Mouse (Mus musculus): Measurements from ENCODE around the gene Nt5c2. TPM values are rescaled to one million over a fixed set of nuclear protein-coding genes. Genes with fewer than 3 reads are reported as not detected.
A peak's percentile ranks its signal among the peaks of the same experiment; 100 is the strongest.

Nt5c2 gene
- 148 TPM in 2 replicates for total RNA-seq (2014; fragmentation: Nextera tagmentation)
- total RNA-seq (2017) = 136 and 158 TPM in 2 replicates
- 7.2 and 17.0 TPM in 2 replicates for polyA plus RNA-seq (2012)

GRCm38 (mm10) chr19:47014447-47015381 lies at the start of gene Nt5c2, which contains the start of gene Ina:
Gene Nt5c2, minus strand, starts transcription at chr19:47015153.
Gene Ina, plus strand, starts transcription at chr19:47014698.
- peak within 1 kb of the TSS; percentile 45 for H3K4me3 ChIP-seq (ENCODE audit: low read depth, low read length)
- no peaks in the 10 kb centered on the region for H3K36me3 ChIP-seq (replicated peaks)
- peaks cover 22% of the 10 kb centered on the region for H3K9me3 ChIP-seq (replicated peaks)
- H3K27me3 ChIP-seq (ENCODE audit: insufficient read depth, low read length) = peaks cover 11% of the 10 kb centered on the region
- DNase-seq (ENCODE audit: low spot score) = no peak
- no peak for ATAC-seq (ENCODE audit: extremely low read depth, insufficient number of reproducible peaks, low FRiP score, poor library complexity, severe bottlenecking)
- H3K4me1 ChIP-seq (ENCODE audit: insufficient read depth, low read depth, low read length) = no peaks in the 10 kb centered on the region
- TF ChIP-seq TAL1 (conservative IDR thresholded peaks at IDR 0.05; ENCODE audit: low read depth, low read length) (no peak), POLR2AphosphoS5 (IDR thresholded peaks at IDR 0.05; ENCODE audit: insufficient replicate concordance, low read depth, low read length) (no peak), CTCF (IDR thresholded peaks at IDR 0.05; ENCODE audit: low read depth, low read length) (no peak), GATA2 (IDR thresholded peaks at IDR 0.05; ENCODE audit: borderline replicate concordance, low read depth, low read length) (no peak), GATA1 (IDR thresholded peaks at IDR 0.05; ENCODE audit: borderline replicate concordance, low read length) (no peak)

GRCm38 (mm10) chr19:47057684-47058083 lies 42.7 kb upstream of the Nt5c2 start:
- DNase-seq (ENCODE audit: low spot score) (no peak), ATAC-seq (ENCODE audit: extremely low read depth, insufficient number of reproducible peaks, low FRiP score, poor library complexity, severe bottlenecking) (no peak)
- TF ChIP-seq CTCF (IDR thresholded peaks at IDR 0.05; ENCODE audit: low read depth, low read length) (no peak), TAL1 (conservative IDR thresholded peaks at IDR 0.05; ENCODE audit: low read depth, low read length) (no peak), GATA1 (IDR thresholded peaks at IDR 0.05; ENCODE audit: borderline replicate concordance, low read length) (no peak), POLR2AphosphoS5 (IDR thresholded peaks at IDR 0.05; ENCODE audit: insufficient replicate concordance, low read depth, low read length) (no peak), GATA2 (IDR thresholded peaks at IDR 0.05; ENCODE audit: borderline replicate concordance, low read depth, low read length) (no peak)
- Histone ChIP-seq H3K36me3 (replicated peaks) (no peaks in the 10 kb centered on the region), H3K4me1 (ENCODE audit: insufficient read depth, low read depth, low read length) (no peaks in the 10 kb centered on the region), H3K4me3 (ENCODE audit: low read depth, low read length) (no peak overlapping the region), H3K9me3 (replicated peaks) (no peaks in the 10 kb centered on the region), H3K27me3 (ENCODE audit: insufficient read depth, low read length) (peaks cover 7% of the 10 kb centered on the region)

GRCm38 (mm10) chr19:47053471-47053870 lies 38.5 kb upstream of the Nt5c2 start:
- Histone ChIP-seq H3K36me3 (replicated peaks) (peaks cover 6% of the 10 kb centered on the region), H3K27me3 (ENCODE audit: insufficient read depth, low read length) (peaks cover 7% of the 10 kb centered on the region), H3K4me3 (ENCODE audit: low read depth, low read length) (no peak overlapping the region), H3K9me3 (replicated peaks) (no peaks in the 10 kb centered on the region), H3K4me1 (ENCODE audit: insufficient read depth, low read depth, low read length) (peaks cover 27% of the 10 kb centered on the region)
- ATAC-seq (ENCODE audit: extremely low read depth, insufficient number of reproducible peaks, low FRiP score, poor library complexity, severe bottlenecking) (no peak), DNase-seq (ENCODE audit: low spot score) (no peak)
- TF ChIP-seq GATA2 (IDR thresholded peaks at IDR 0.05; ENCODE audit: borderline replicate concordance, low read depth, low read length) (no peak), GATA1 (IDR thresholded peaks at IDR 0.05; ENCODE audit: borderline replicate concordance, low read length) (no peak)

GRCm38 (mm10) chr19:47052927-47053326 lies 38.0 kb upstream of the Nt5c2 start:
- TF ChIP-seq GATA2 (IDR thresholded peaks at IDR 0.05; ENCODE audit: borderline replicate concordance, low read depth, low read length) = no peak
- TF ChIP-seq POLR2AphosphoS5 (IDR thresholded peaks at IDR 0.05; ENCODE audit: insufficient replicate concordance, low read depth, low read length) = no peak
- ATAC-seq (ENCODE audit: extremely low read depth, insufficient number of reproducible peaks, low FRiP score, poor library complexity, severe bottlenecking) (no peak), DNase-seq (ENCODE audit: low spot score) (no peak)
- no peaks in the 10 kb centered on the region for H3K9me3 ChIP-seq (replicated peaks)
- H3K27me3 ChIP-seq (ENCODE audit: insufficient read depth, low read length) = peaks cover 7% of the 10 kb centered on the region
- H3K36me3 ChIP-seq (replicated peaks) = peaks cover 11% of the 10 kb centered on the region
- H3K4me3 ChIP-seq (ENCODE audit: low read depth, low read length) = no peak overlapping the region
- H3K4me1 ChIP-seq (ENCODE audit: insufficient read depth, low read depth, low read length) = peaks cover 31% of the 10 kb centered on the region

- Histone ChIP-seq H3K4me1 (ENCODE audit: insufficient read depth, low read depth, low read length) (peaks cover 35% of the 10 kb centered on the region), H3K4me3 (ENCODE audit: low read depth, low read length) (peak within 1 kb of the TSS; percentile 84), H3K36me3 (replicated peaks) (peaks cover 34% of the 10 kb centered on the region), H3K27me3 (ENCODE audit: insufficient read depth, low read length) (peaks cover 7% of the 10 kb centered on the region), H3K9me3 (replicated peaks) (no peaks in the 10 kb centered on the region)
- ATAC-seq (ENCODE audit: extremely low read depth, insufficient number of reproducible peaks, low FRiP score, poor library complexity, severe bottlenecking) = peak; percentile 48; the same call in 1 of the 2 replicates
- DNase-seq (ENCODE audit: low spot score) = peak; percentile 84
- TF ChIP-seq CTCF (IDR thresholded peaks at IDR 0.05; ENCODE audit: low read depth, low read length) = no peak
- TF ChIP-seq POLR2AphosphoS5 (IDR thresholded peaks at IDR 0.05; ENCODE audit: insufficient replicate concordance, low read depth, low read length) = no peak
- no peak for TF ChIP-seq GATA2 (IDR thresholded peaks at IDR 0.05; ENCODE audit: borderline replicate concordance, low read depth, low read length)
- TF ChIP-seq TAL1 (conservative IDR thresholded peaks at IDR 0.05; ENCODE audit: low read depth, low read length) = no peak
- no peak for TF ChIP-seq GATA1 (IDR thresholded peaks at IDR 0.05; ENCODE audit: borderline replicate concordance, low read length)
These were observed 35.5 kb upstream of the Nt5c2 start, which contains the start of gene Pcgf6 for GRCm38 (mm10) chr19:47050271-47051032. Gene Pcgf6, minus strand, starts transcription at chr19:47050906.

GRCm38 (mm10) chr19:47049840-47050239 lies 34.9 kb upstream of the Nt5c2 start:
- H3K4me3 ChIP-seq (ENCODE audit: low read depth, low read length) = peak overlapping the region; percentile 84
- peaks cover 35% of the 10 kb centered on the region for H3K4me1 ChIP-seq (ENCODE audit: insufficient read depth, low read depth, low read length)
- ATAC-seq (ENCODE audit: extremely low read depth, insufficient number of reproducible peaks, low FRiP score, poor library complexity, severe bottlenecking) (no peak), DNase-seq (ENCODE audit: low spot score) (no peak)
- TF ChIP-seq CTCF (IDR thresholded peaks at IDR 0.05; ENCODE audit: low read depth, low read length) = no peak
- TF ChIP-seq POLR2AphosphoS5 (IDR thresholded peaks at IDR 0.05; ENCODE audit: insufficient replicate concordance, low read depth, low read length) = no peak
- TF ChIP-seq GATA1 (IDR thresholded peaks at IDR 0.05; ENCODE audit: borderline replicate concordance, low read length) = no peak
- no peak for TF ChIP-seq TAL1 (conservative IDR thresholded peaks at IDR 0.05; ENCODE audit: low read depth, low read length)
- no peak for TF ChIP-seq GATA2 (IDR thresholded peaks at IDR 0.05; ENCODE audit: borderline replicate concordance, low read depth, low read length)
- H3K9me3 ChIP-seq (replicated peaks) = no peaks in the 10 kb centered on the region
- peaks cover 38% of the 10 kb centered on the region for H3K36me3 ChIP-seq (replicated peaks)
- H3K27me3 ChIP-seq (ENCODE audit: insufficient read depth, low read length) = peaks cover 5% of the 10 kb centered on the region
